Mouse (Mus musculus): Measurements from ENCODE around the gene Olfr985. TPM values are rescaled to one million over a fixed set of nuclear protein-coding genes. Genes with fewer than 3 reads are reported as not detected.
A peak's percentile ranks its signal among the peaks of the same experiment; 100 is the strongest.

Gene Olfr985
- polyA plus RNA-seq, 1 experiment from 2014 or later: not detected

GRCm38 (mm10) chr9:40116645-40117286, 13.2 kb downstream of the Olfr985 start:
- 45% methylated on average over 10 of the region's 10 CpGs for WGBS
- H3K4me2 ChIP-seq (ENCODE audit: low read depth, low read length): peak overlapping the region; percentile 5; the same call in 1 of the 2 replicates
- no peak overlapping the region for H3K27ac ChIP-seq (ENCODE audit: low read length)
- no peaks in the 10 kb centered on the region for H3K36me3 ChIP-seq (ENCODE audit: control insufficient read depth, insufficient read depth, low read length)
- ATAC-seq (ENCODE audit: low read depth): peak; percentile 79
- no peaks in the 10 kb centered on the region for H3K9me3 ChIP-seq (ENCODE audit: control insufficient read depth, low read length)
- no peaks in the 10 kb centered on the region for H3K27me3 ChIP-seq (ENCODE audit: control insufficient read depth, insufficient read depth, low read depth, low read length)
- no peaks in the 10 kb centered on the region for H3K4me1 ChIP-seq (replicated peaks; ENCODE audit: control insufficient read depth, insufficient read depth, low read length)
- H3K4me3 ChIP-seq (ENCODE audit: low read length): no peak overlapping the region
- H3K9ac ChIP-seq (ENCODE audit: low read length): no peak overlapping the region

- no peak within 1 kb of the TSS for H3K4me2 ChIP-seq (ENCODE audit: low read depth, low read length)
- no peaks in the 10 kb centered on the region for H3K27me3 ChIP-seq (ENCODE audit: control insufficient read depth, insufficient read depth, low read depth, low read length)
- H3K36me3 ChIP-seq (ENCODE audit: control insufficient read depth, insufficient read depth, low read length): no peaks in the 10 kb centered on the region
- H3K9me3 ChIP-seq (ENCODE audit: control insufficient read depth, low read length): no peaks in the 10 kb centered on the region
- ATAC-seq (ENCODE audit: low read depth): no peak
- H3K9ac ChIP-seq (ENCODE audit: low read length): no peak within 1 kb of the TSS
- H3K4me1 ChIP-seq (replicated peaks; ENCODE audit: control insufficient read depth, insufficient read depth, low read length): no peaks in the 10 kb centered on the region
- 75% methylated on average over 2 of the region's 2 CpGs for WGBS
- H3K27ac ChIP-seq (ENCODE audit: low read length): no peak within 1 kb of the TSS
- H3K4me3 ChIP-seq (ENCODE audit: low read length): no peak within 1 kb of the TSS
These were observed 15.9 kb downstream of the Olfr985 start, which contains the start of gene Olfr984 for GRCm38 (mm10) chr9:40114106-40114505. TSS of gene Olfr984 (minus strand) at chr9:40114206.

GRCm38 (mm10) chr9:40094769-40095168, 35.2 kb downstream of the Olfr985 start:
- no peak overlapping the region for H3K4me2 ChIP-seq (ENCODE audit: low read depth, low read length)
- H3K27me3 ChIP-seq (ENCODE audit: control insufficient read depth, insufficient read depth, low read depth, low read length): no peaks in the 10 kb centered on the region
- H3K27ac ChIP-seq (ENCODE audit: low read length): no peak overlapping the region
- no peaks in the 10 kb centered on the region for H3K9me3 ChIP-seq (ENCODE audit: control insufficient read depth, low read length)
- H3K9ac ChIP-seq (ENCODE audit: low read length): no peak overlapping the region
- H3K36me3 ChIP-seq (ENCODE audit: control insufficient read depth, insufficient read depth, low read length): no peaks in the 10 kb centered on the region
- H3K4me3 ChIP-seq (ENCODE audit: low read length): no peak overlapping the region
- 59% methylated on average over 3 of the region's 3 CpGs for WGBS
- no peak for ATAC-seq (ENCODE audit: low read depth)
- no peaks in the 10 kb centered on the region for H3K4me1 ChIP-seq (replicated peaks; ENCODE audit: control insufficient read depth, insufficient read depth, low read length)

- H3K4me3 ChIP-seq (ENCODE audit: low read length): no peak within 1 kb of the TSS
- H3K27me3 ChIP-seq (ENCODE audit: control insufficient read depth, insufficient read depth, low read depth, low read length): no peaks in the 10 kb centered on the region
- H3K9ac ChIP-seq (ENCODE audit: low read length): no peak within 1 kb of the TSS
- H3K4me1 ChIP-seq (replicated peaks; ENCODE audit: control insufficient read depth, insufficient read depth, low read length): no peaks in the 10 kb centered on the region
- no peak within 1 kb of the TSS for H3K4me2 ChIP-seq (ENCODE audit: low read depth, low read length)
- no peak within 1 kb of the TSS for H3K27ac ChIP-seq (ENCODE audit: low read length)
- H3K36me3 ChIP-seq (ENCODE audit: control insufficient read depth, insufficient read depth, low read length): no peaks in the 10 kb centered on the region
- no peak for ATAC-seq (ENCODE audit: low read depth)
- WGBS: 77% methylated on average over 2 of the region's 2 CpGs
- H3K9me3 ChIP-seq (ENCODE audit: control insufficient read depth, low read length): no peaks in the 10 kb centered on the region
These were observed 36.5 kb downstream of the Olfr985 start, which contains the start of gene Olfr983 for GRCm38 (mm10) chr9:40093495-40093894. TSS of gene Olfr983 (minus strand) at chr9:40093595.

Other genes starting within 250 kb of the Olfr985 start
- not detected in 2 replicates for gene Olfr229, start 222.8 kb downstream of the Olfr985 start, polyA plus RNA-seq (2015; fragmentation: Nextera tagmentation; extraction: Ambion mirVana)
- gene Olfr974, start 192.7 kb downstream of the Olfr985 start, polyA plus RNA-seq (2015; fragmentation: Nextera tagmentation; extraction: Ambion mirVana): not detected in 2 replicates
- gene Olfr975, start 178.1 kb downstream of the Olfr985 start, polyA plus RNA-seq (2015; fragmentation: Nextera tagmentation; extraction: Ambion mirVana): not detected in 2 replicates
- not detected in 2 replicates for gene Olfr976, start 169.1 kb downstream of the Olfr985 start, polyA plus RNA-seq (2015; fragmentation: Nextera tagmentation; extraction: Ambion mirVana)
- gene Olfr978, start 138.1 kb downstream of the Olfr985 start, polyA plus RNA-seq (2015; fragmentation: Nextera tagmentation; extraction: Ambion mirVana): not detected in 2 replicates
- not detected in 2 replicates for gene Olfr979, start 126.7 kb downstream of the Olfr985 start, polyA plus RNA-seq (2015; fragmentation: Nextera tagmentation; extraction: Ambion mirVana)
- gene Olfr980, start 120.6 kb downstream of the Olfr985 start, polyA plus RNA-seq (2015; fragmentation: Nextera tagmentation; extraction: Ambion mirVana): not detected in 2 replicates
- not detected in 2 replicates for gene Olfr981, start 108.7 kb downstream of the Olfr985 start, polyA plus RNA-seq (2015; fragmentation: Nextera tagmentation; extraction: Ambion mirVana)
- gene Olfr982, start 56.4 kb downstream of the Olfr985 start, polyA plus RNA-seq (2015; fragmentation: Nextera tagmentation; extraction: Ambion mirVana): not detected in 2 replicates
- gene Olfr983, start 36.6 kb downstream of the Olfr985 start, polyA plus RNA-seq (2015; fragmentation: Nextera tagmentation; extraction: Ambion mirVana): not detected in 2 replicates
- gene Olfr984, start 16.0 kb downstream of the Olfr985 start, polyA plus RNA-seq (2015; fragmentation: Nextera tagmentation; extraction: Ambion mirVana): not detected in 2 replicates
- not detected in 2 replicates for gene Tmem225, start 17.9 kb upstream of the Olfr985 start, polyA plus RNA-seq (2015; fragmentation: Nextera tagmentation; extraction: Ambion mirVana)
- gene Olfr986, start 50.7 kb upstream of the Olfr985 start, polyA plus RNA-seq (2015; fragmentation: Nextera tagmentation; extraction: Ambion mirVana): not detected in 2 replicates
- 3.1 and 3.7 TPM in 2 replicates for gene Zfp202, start 62.1 kb upstream of the Olfr985 start, polyA plus RNA-seq (2015; fragmentation: Nextera tagmentation; extraction: Ambion mirVana)
- 9.1 and 11.3 TPM in 2 replicates for gene Scn3b, start 139.0 kb upstream of the Olfr985 start, polyA plus RNA-seq (2015; fragmentation: Nextera tagmentation; extraction: Ambion mirVana)

All from lung, embryonic 16.5 days (tissue).